Mouse (Mus musculus) ES-E14 (cell line): ENCODE measurements around the gene Litaf. TPM values are rescaled to one million over a fixed set of nuclear protein-coding genes. Genes with fewer than 3 reads are reported as not detected.

Experiments
- DNase-seq: peaks from one replicate; pipeline ENCODE4 v3.0.0-alpha.2; 2013; ENCODE audit warnings: low read depth, low spot score
- H3K27ac ChIP-seq: 2 replicates; pipeline ENCODE4 v1.5.1; 2012; ENCODE audit warnings: low read depth, mild to moderate bottlenecking, low read length, moderate library complexity, mixed read lengths; ENCODE audit not compliant: poor library complexity, insufficient read depth, severe bottlenecking
- H3K36me3 ChIP-seq: 2 replicates; pipeline ENCODE4 v1.6.1; 2012; ENCODE audit warnings: mild to moderate bottlenecking, low read length, moderate library complexity, mixed read lengths; ENCODE audit not compliant: control insufficient read depth, poor library complexity, insufficient read depth, severe bottlenecking
- H3K4me1 ChIP-seq, 2 experiments: fragments of 150-350 bp in 1 of 2; sonication (generic) in 1 of 2; 2 replicates each; pipeline ENCODE4 v1.6.1; 2012; ENCODE audit warnings: low read length in 2 of 2, mild to moderate bottlenecking in 1 of 2, mixed read lengths in 1 of 2; ENCODE audit not compliant: control insufficient read depth in 2 of 2, insufficient read depth in 2 of 2, poor library complexity in 1 of 2
- H3K4me3 ChIP-seq, 2 experiments: fragments of 150-350 bp in 1 of 2; sonication (generic) in 1 of 2; 2 replicates each; pipeline ENCODE4 v1.5.1; 2012; ENCODE audit warnings: low read length in 2 of 2, low read depth in 1 of 2, mild to moderate bottlenecking in 1 of 2, mixed read lengths in 1 of 2; ENCODE audit not compliant: insufficient read depth in 1 of 2, poor library complexity in 1 of 2, severe bottlenecking in 1 of 2
- H3K9ac ChIP-seq: 2 replicates; pipeline ENCODE4 v1.6.1; 2012; ENCODE audit warnings: low read depth, mild to moderate bottlenecking, low read length, mixed read lengths; ENCODE audit not compliant: poor library complexity, insufficient read depth, severe bottlenecking
- H3K9me3 ChIP-seq: fragments of 150-350 bp; sonication (generic); 2 replicates; pipeline ENCODE4 v1.6.1; 2012; ENCODE audit warnings: low read depth, mild to moderate bottlenecking, low read length; ENCODE audit not compliant: control insufficient read depth, insufficient read depth
- CHD2 ChIP-seq: IDR thresholded peaks from 2 replicates; pipeline ENCODE4 v1.6.1; 2014; ENCODE audit warnings: mild to moderate bottlenecking, low read depth, low read length, inconsistent platforms
- HCFC1 ChIP-seq: IDR thresholded peaks from 2 replicates; pipeline ENCODE4 v1.6.1; 2012; ENCODE audit warnings: low read length, inconsistent platforms, borderline replicate concordance; ENCODE audit not compliant: insufficient read depth
- MAFK ChIP-seq: IDR thresholded peaks from 2 replicates; pipeline ENCODE4 v1.6.1; 2014; ENCODE audit warnings: mild to moderate bottlenecking, low read depth, low read length, inconsistent platforms; ENCODE audit not compliant: insufficient read depth
- ZC3H11A ChIP-seq: IDR thresholded peaks from 2 replicates; pipeline ENCODE4 v1.6.1; 2012; ENCODE audit warnings: low read depth, mild to moderate bottlenecking, inconsistent platforms, low read length, borderline replicate concordance
- ZNF384 ChIP-seq: IDR thresholded peaks from 2 replicates; pipeline ENCODE4 v1.6.1; 2012; ENCODE audit warnings: low read depth, low read length, inconsistent platforms
- in situ Hi-C, 2 experiments: fragments of 600-800 bp; cut with MboI; formaldehyde crosslinking; loops; one replicate each; pipeline ENCODE4 v1.15.1; 2025; ENCODE audit warnings: low sequenced_read_pairs in 2 of 2, inconsistent platforms in 1 of 2; ENCODE audit not compliant: unreplicated experiment in 2 of 2
- total RNA-seq: library from RNA; depleted of rRNA; stranded (reverse); fragments of 300-350 nt; gene quantifications from 2 replicates; pipeline ENCODE4 v1.2.3, GENCODE M21; 2012

Gene Litaf
- total RNA-seq, 1 experiment: 25.9 TPM

GRCm38 (mm10) chr16:10969342-10969741, 96.6 kb downstream of the Litaf start:
- Histone ChIP-seq H3K9me3 (no peaks in the 10 kb centered on the region), H3K27ac (no peak overlapping the region), H3K36me3 (peaks cover 9% of the 10 kb centered on the region; the same call in 1 of the 2 replicates), H3K4me1 (peaks cover 0 to 5% of the 10 kb centered on the region in 2 experiments; a peak in 1 of 4 replicates), H3K4me3 (no peak overlapping the region), H3K9ac (no peak overlapping the region)
- in situ Hi-C loops: no loop called here
- TF ChIP-seq ZC3H11A: no peak
- TF ChIP-seq ZNF384: no peak
- no peak for TF ChIP-seq MAFK
- TF ChIP-seq CHD2: no peak
- TF ChIP-seq HCFC1: no peak
- DNase-seq: no peak

GRCm38 (mm10) chr16:10968299-10968698, 97.7 kb downstream of the Litaf start:
- in situ Hi-C loops: no loop called here
- peaks cover 0 to 5% of the 10 kb centered on the region in 2 experiments; a peak in 1 of 4 replicates for H3K4me1 ChIP-seq
- no peak overlapping the region for H3K27ac ChIP-seq
- TF ChIP-seq CHD2: no peak
- TF ChIP-seq ZNF384: no peak
- no peak for TF ChIP-seq ZC3H11A
- TF ChIP-seq MAFK: no peak
- TF ChIP-seq HCFC1: no peak
- no peak overlapping the region for H3K9ac ChIP-seq
- no peaks in the 10 kb centered on the region for H3K9me3 ChIP-seq
- no peak overlapping the region for H3K4me3 ChIP-seq
- H3K36me3 ChIP-seq: peaks cover 11% of the 10 kb centered on the region; the same call in 1 of the 2 replicates
- DNase-seq: no peak

- Histone ChIP-seq H3K4me1 (peaks cover 0 to 5% of the 10 kb centered on the region in 2 experiments; a peak in 1 of 4 replicates), H3K27ac (no peak overlapping the region), H3K9me3 (no peaks in the 10 kb centered on the region), H3K4me3 (no peak overlapping the region), H3K36me3 (peaks cover 12% of the 10 kb centered on the region; the same call in 1 of the 2 replicates), H3K9ac (no peak overlapping the region)
- in situ Hi-C loops: no loop called here
- no peak for TF ChIP-seq ZC3H11A
- TF ChIP-seq HCFC1: no peak
- TF ChIP-seq MAFK: no peak
- no peak for TF ChIP-seq CHD2
- no peak for TF ChIP-seq ZNF384
- DNase-seq: no peak
Observed at GRCm38 (mm10) chr16:10967756-10968155, 98.2 kb downstream of the Litaf start.

- TF ChIP-seq HCFC1: no peak
- TF ChIP-seq CHD2: no peak
- TF ChIP-seq ZNF384: no peak
- no peak for TF ChIP-seq MAFK
- no peak for TF ChIP-seq ZC3H11A
- peaks cover 0 to 5% of the 10 kb centered on the region in 2 experiments; a peak in 1 of 4 replicates for H3K4me1 ChIP-seq
- no peak overlapping the region for H3K27ac ChIP-seq
- H3K9me3 ChIP-seq: no peaks in the 10 kb centered on the region
- no peak overlapping the region for H3K9ac ChIP-seq
- peaks cover 15% of the 10 kb centered on the region; the same call in 1 of the 2 replicates for H3K36me3 ChIP-seq
- in situ Hi-C loops: no loop called here
- DNase-seq: no peak
- no peak overlapping the region for H3K4me3 ChIP-seq
Observed at GRCm38 (mm10) chr16:10967013-10967412, 98.9 kb downstream of the Litaf start.

GRCm38 (mm10) chr16:10965034-10965433, 100.9 kb downstream of the Litaf start:
- Histone ChIP-seq H3K36me3 (peaks cover 22% of the 10 kb centered on the region; the same call in 1 of the 2 replicates), H3K9me3 (no peaks in the 10 kb centered on the region), H3K4me3 (no peak overlapping the region), H3K27ac (no peak overlapping the region), H3K4me1 (peaks cover 1 to 18% of the 10 kb centered on the region in 2 experiments; a peak in 2 of 4 replicates), H3K9ac (no peak overlapping the region)
- no peak for TF ChIP-seq CHD2
- peak; percentile 65; the same call in 1 of the 2 replicates for TF ChIP-seq MAFK
- DNase-seq: no peak
- in situ Hi-C loops: no loop called here
